Mouse (Mus musculus) C2C12 (cell line): Measurements from ENCODE around the gene Sdccag8.

ENCODE experiments used
- CTCF ChIP-seq: IDR thresholded peaks from one replicate; pipeline ENCODE4 v1.5.1; 2011; ENCODE audit not compliant: control insufficient read depth, insufficient read depth, insufficient read length
- MAX ChIP-seq: IDR thresholded peaks from one replicate; pipeline ENCODE4 v1.6.1; 2011; ENCODE audit warnings: mild to moderate bottlenecking, control low read depth
- MYOG ChIP-seq: IDR thresholded peaks from one replicate; pipeline ENCODE4 v1.6.1; 2011; ENCODE audit not compliant: control insufficient read depth, insufficient read length; ENCODE audit errors: extremely low read depth
- USF1 ChIP-seq: IDR thresholded peaks from one replicate; pipeline ENCODE4 v1.6.1; 2011; ENCODE audit warnings: low read depth, mild to moderate bottlenecking, control low read depth, moderate library complexity

GRCm38 (mm10) chr1:176833948-176834347, 19.5 kb downstream of the Sdccag8 start:
- TF ChIP-seq CTCF (no peak), USF1 (no peak), MYOG (no peak), MAX (no peak)
